Mouse (Mus musculus): ENCODE data around the gene Zfp729b. TPM values are rescaled to one million over a fixed set of nuclear protein-coding genes. Genes with fewer than 3 reads are reported as not detected.

Zfp729b gene
- polyA plus RNA-seq, 1 experiment from 2014 or later = 7.4 TPM

Other genes with a start within 250 kb of the Zfp729b start
- gene Gm28044, start 249.2 kb downstream of the Zfp729b start, polyA plus RNA-seq (2014; fragmentation: Nextera tagmentation; extraction: Ambion mirVana) = not detected in 2 replicates
- 0.79 and 0.93 TPM in 2 replicates for gene Zfp953, start 249.1 kb downstream of the Zfp729b start, polyA plus RNA-seq (2014; fragmentation: Nextera tagmentation; extraction: Ambion mirVana)
- not detected in 2 replicates for gene Gm28041, start 234.0 kb downstream of the Zfp729b start, polyA plus RNA-seq (2014; fragmentation: Nextera tagmentation; extraction: Ambion mirVana)
- 0.80 and 1.4 TPM in 2 replicates for gene Zfp456, start 233.9 kb downstream of the Zfp729b start, polyA plus RNA-seq (2014; fragmentation: Nextera tagmentation; extraction: Ambion mirVana)
- gene Zfp429, start 209.9 kb downstream of the Zfp729b start, polyA plus RNA-seq (2014; fragmentation: Nextera tagmentation; extraction: Ambion mirVana) = 2.9 and 3.4 TPM in 2 replicates
- gene Zfp459, start 188.3 kb downstream of the Zfp729b start, polyA plus RNA-seq (2014; fragmentation: Nextera tagmentation; extraction: Ambion mirVana) = 0.36 and 0.90 TPM in 2 replicates
- gene Zfp874a, start 158.1 kb downstream of the Zfp729b start, polyA plus RNA-seq (2014; fragmentation: Nextera tagmentation; extraction: Ambion mirVana) = 6.9 and 8.0 TPM in 2 replicates
- 2.1 and 2.3 TPM in 2 replicates for gene Zfp874b, start 125.4 kb downstream of the Zfp729b start, polyA plus RNA-seq (2014; fragmentation: Nextera tagmentation; extraction: Ambion mirVana)
- gene Zfp58, start 109.2 kb downstream of the Zfp729b start, polyA plus RNA-seq (2014; fragmentation: Nextera tagmentation; extraction: Ambion mirVana) = 9.5 and 11.8 TPM in 2 replicates
- gene Gm26965, start 83.6 kb downstream of the Zfp729b start, polyA plus RNA-seq (2014; fragmentation: Nextera tagmentation; extraction: Ambion mirVana) = not detected in 2 replicates
- 36.3 and 40.2 TPM in 2 replicates for gene Zfp87, start 83.5 kb downstream of the Zfp729b start, polyA plus RNA-seq (2014; fragmentation: Nextera tagmentation; extraction: Ambion mirVana)
- gene Zfp748, start 55.9 kb downstream of the Zfp729b start, polyA plus RNA-seq (2014; fragmentation: Nextera tagmentation; extraction: Ambion mirVana) = 14.6 and 16.9 TPM in 2 replicates
- not detected in 2 replicates for gene Gm49345, start 28.1 kb upstream of the Zfp729b start, polyA plus RNA-seq (2014; fragmentation: Nextera tagmentation; extraction: Ambion mirVana)
- 3.4 and 6.1 TPM in 2 replicates for gene Zfp729a, start 28.1 kb upstream of the Zfp729b start, polyA plus RNA-seq (2014; fragmentation: Nextera tagmentation; extraction: Ambion mirVana)
- gene Zfp738, start 77.4 kb upstream of the Zfp729b start, polyA plus RNA-seq (2014; fragmentation: Nextera tagmentation; extraction: Ambion mirVana) = 13.4 and 13.6 TPM in 2 replicates
- gene Zfp65, start 119.5 kb upstream of the Zfp729b start, polyA plus RNA-seq (2014; fragmentation: Nextera tagmentation; extraction: Ambion mirVana) = 4.3 and 4.5 TPM in 2 replicates
- 8.5 and 9.2 TPM in 2 replicates for gene Zfp85, start 145.5 kb upstream of the Zfp729b start, polyA plus RNA-seq (2014; fragmentation: Nextera tagmentation; extraction: Ambion mirVana)
- gene Zfp493, start 170.0 kb upstream of the Zfp729b start, polyA plus RNA-seq (2014; fragmentation: Nextera tagmentation; extraction: Ambion mirVana) = 3.5 and 3.7 TPM in 2 replicates
- 13.2 and 13.6 TPM in 2 replicates for gene Zfp273, start 204.0 kb upstream of the Zfp729b start, polyA plus RNA-seq (2014; fragmentation: Nextera tagmentation; extraction: Ambion mirVana)
- 5.2 and 7.5 TPM in 2 replicates for gene Gm10037, start 221.4 kb upstream of the Zfp729b start, polyA plus RNA-seq (2014; fragmentation: Nextera tagmentation; extraction: Ambion mirVana)